Mouse (Mus musculus) cerebellum, postnatal 10 days (tissue): ENCODE measurements around the gene Zfp746.
A peak's percentile ranks its signal among the peaks of the same experiment; 100 is the strongest.

Experiments
- DNase-seq, 2 experiments: peaks; one replicate each; pipeline ENCODE4 v3.0.0; 2021; ENCODE audit warnings: mixed read lengths in 2 of 2

Zfp746 gene

GRCm38 (mm10) chr6:48047114-48047449 lies 39.3 kb downstream of the Zfp746 start:
- DNase-seq = no peak

- no peak for DNase-seq
These were observed 53.7 kb downstream of the Zfp746 start for GRCm38 (mm10) chr6:48032661-48033060.

GRCm38 (mm10) chr6:48025905-48026660 lies 60.3 kb downstream of the Zfp746 start:
- DNase-seq = no peak

- DNase-seq = no peak
These were observed 61.4 kb downstream of the Zfp746 start for GRCm38 (mm10) chr6:48024994-48025345.

GRCm38 (mm10) chr6:48024330-48024993 lies 61.9 kb downstream of the Zfp746 start:
- DNase-seq = peak; percentile 29 to 53

GRCm38 (mm10) chr6:48022672-48023071 lies 63.7 kb downstream of the Zfp746 start:
- DNase-seq = peak; percentile 33 to 40

- DNase-seq = no peak
These were observed 64.7 kb downstream of the Zfp746 start for GRCm38 (mm10) chr6:48021678-48022077.

GRCm38 (mm10) chr6:48020006-48020405 lies 66.4 kb downstream of the Zfp746 start:
- peak in 1 of 2 experiments; percentile 28 for DNase-seq

- no peak for DNase-seq
These were observed 69.6 kb downstream of the Zfp746 start for GRCm38 (mm10) chr6:48016841-48017240.

GRCm38 (mm10) chr6:48016090-48016521 lies 70.3 kb downstream of the Zfp746 start:
- DNase-seq = peak; percentile 92 to 93
